Mouse (Mus musculus) CD4-positive, CD25-positive, alpha-beta regulatory T cell, adult 4 months (primary cell): ENCODE measurements around the gene Slc25a17. TPM values are rescaled to one million over a fixed set of nuclear protein-coding genes. Genes with fewer than 3 reads are reported as not detected.

Experiments used
- ATAC-seq: one replicate; pipeline ENCODE4 v1.8.0; 2017
- polyA plus RNA-seq, 2 experiments: library from polyadenylated mRNA; unstranded; fragments of 100-300 nt; shearing (Covaris generic); gene quantifications; one replicate each; pipeline ENCODE4 v1.2.1; 2017

Slc25a17 gene
- 100 to 1,000 TPM in 1 of 2 experiments, 10 to 100 TPM in 1; 83.2 to 102 TPM for polyA plus RNA-seq

- ATAC-seq: peak; percentile 99
Measured at GRCm38 (mm10) chr15:81360345-81361021, at the start of gene Slc25a17. TSS of gene Slc25a17 (minus strand) at chr15:81360812.

GRCm38 (mm10) chr15:81408199-81408598, 47.6 kb upstream of the Slc25a17 start, which contains the start of gene Dnajb7:
TSS of gene Dnajb7 (minus strand) at chr15:81408299.
- ATAC-seq: no peak

GRCm38 (mm10) chr15:81405008-81405407, 44.4 kb upstream of the Slc25a17 start:
- no peak for ATAC-seq

GRCm38 (mm10) chr15:81399638-81400315, 39.2 kb upstream of the Slc25a17 start, which contains the start of the genes St13 and Xpnpep3:
TSS of gene St13 (minus strand) at chr15:81400077.
TSS of gene Xpnpep3 (plus strand) at chr15:81400138.
- ATAC-seq: peak; percentile 95

- peak; percentile 55 for ATAC-seq
Measured at GRCm38 (mm10) chr15:81399297-81399637, 38.7 kb upstream of the Slc25a17 start.

GRCm38 (mm10) chr15:81398189-81398588, 37.6 kb upstream of the Slc25a17 start:
- ATAC-seq: no peak

GRCm38 (mm10) chr15:81394211-81394915, 33.8 kb upstream of the Slc25a17 start:
- no peak for ATAC-seq

GRCm38 (mm10) chr15:81392997-81393396, 32.4 kb upstream of the Slc25a17 start:
- ATAC-seq: peak; percentile 85

- no peak for ATAC-seq
Measured at GRCm38 (mm10) chr15:81386327-81386726, 25.7 kb upstream of the Slc25a17 start.

GRCm38 (mm10) chr15:81378845-81379244, 18.2 kb upstream of the Slc25a17 start:
- no peak for ATAC-seq

- no peak for ATAC-seq
Measured at GRCm38 (mm10) chr15:81374621-81375020, 14.0 kb upstream of the Slc25a17 start.

- no peak for ATAC-seq
Measured at GRCm38 (mm10) chr15:81370356-81370755, 9.7 kb upstream of the Slc25a17 start.

- ATAC-seq: no peak
Measured at GRCm38 (mm10) chr15:81368601-81369000, 8.0 kb upstream of the Slc25a17 start.

- no peak for ATAC-seq
Measured at GRCm38 (mm10) chr15:81366241-81366640, 5.6 kb upstream of the Slc25a17 start.

GRCm38 (mm10) chr15:81365246-81365645, 4.6 kb upstream of the Slc25a17 start:
- ATAC-seq: no peak

GRCm38 (mm10) chr15:81364271-81364670, 3.7 kb upstream of the Slc25a17 start:
- no peak for ATAC-seq

GRCm38 (mm10) chr15:81362501-81362900, 1.9 kb upstream of the Slc25a17 start:
- ATAC-seq: no peak

- ATAC-seq: no peak
Measured at GRCm38 (mm10) chr15:81361417-81362015, 904 bp upstream of the Slc25a17 start.

GRCm38 (mm10) chr15:81361022-81361404, 401 bp upstream of the Slc25a17 start:
- peak; percentile 42 for ATAC-seq

GRCm38 (mm10) chr15:81359421-81359820, 1.2 kb downstream of the Slc25a17 start:
- no peak for ATAC-seq

- ATAC-seq: no peak
Measured at GRCm38 (mm10) chr15:81358943-81359342, 1.7 kb downstream of the Slc25a17 start.

- ATAC-seq: no peak
Measured at GRCm38 (mm10) chr15:81356946-81357345, 3.7 kb downstream of the Slc25a17 start.
